Mouse (Mus musculus): ENCODE results near the gene Fam217b. TPM values are rescaled to one million over a fixed set of nuclear protein-coding genes. Genes with fewer than 3 reads are reported as not detected.

Fam217b gene
- polyA plus RNA-seq (2012; rRNA removed): 0.67 and 0.77 TPM in 2 replicates

- under 1% methylated on average over 71 of the region's 74 CpGs for WGBS
- DNase-seq (ENCODE audit: low read depth, low spot score): no peak
Measured at GRCm38 (mm10) chr2:178414261-178415149, at the start of gene Fam217b, which contains the start of gene Ppp1r3d. TSS of gene Fam217b (plus strand) at chr2:178414524. TSS of gene Ppp1r3d (minus strand) at chr2:178414472.

- no peak for DNase-seq (ENCODE audit: low read depth, low spot score)
- WGBS: 88% methylated on average over 52 of the region's 52 CpGs
Measured at GRCm38 (mm10) chr2:178407053-178407815, 7.1 kb upstream of the Fam217b start, which contains the start of gene Sycp2. TSS of gene Sycp2 (minus strand) at chr2:178407685.

DNA sequence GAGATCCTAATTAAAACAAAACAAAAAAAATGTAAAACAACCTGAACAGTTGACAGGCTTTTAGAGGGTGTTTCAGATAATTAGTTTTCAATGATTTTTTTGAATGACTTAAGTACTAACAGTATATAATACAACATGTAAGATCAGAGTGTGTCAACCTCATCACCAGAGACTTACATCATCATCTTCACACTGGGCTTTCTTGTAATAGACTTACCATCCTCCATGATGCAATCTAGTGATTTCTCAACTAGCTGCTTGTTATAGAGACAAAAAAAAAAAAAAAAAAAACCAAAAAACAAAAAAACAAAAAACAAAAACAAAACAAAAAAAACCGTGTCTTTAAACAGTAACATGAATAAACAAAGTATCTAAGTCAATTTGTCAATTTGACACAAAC, 5.3 kb upstream of the Fam217b start:
- 42% methylated on average over 1 of the region's 1 CpGs for WGBS
- DNase-seq (ENCODE audit: low read depth, low spot score): no peak

GRCm38 (mm10) chr2:178410286-178410685, 4.0 kb upstream of the Fam217b start:
- DNase-seq (ENCODE audit: low read depth, low spot score): no peak
- 29% methylated on average over 6 of the region's 6 CpGs for WGBS

- DNase-seq (ENCODE audit: low read depth, low spot score): no peak
- WGBS: 72% methylated on average over 6 of the region's 6 CpGs
Measured at GRCm38 (mm10) chr2:178412598-178412997, 1.7 kb upstream of the Fam217b start.

- DNase-seq (ENCODE audit: low read depth, low spot score): no peak
- WGBS: 76% methylated on average over 13 of the region's 13 CpGs
Measured at GRCm38 (mm10) chr2:178413081-178413480, 1.2 kb upstream of the Fam217b start.

- DNase-seq (ENCODE audit: low read depth, low spot score): no peak
- 16% methylated on average over 75 of the region's 75 CpGs for WGBS
Measured at GRCm38 (mm10) chr2:178413481-178414260, 653 bp upstream of the Fam217b start.

DNA sequence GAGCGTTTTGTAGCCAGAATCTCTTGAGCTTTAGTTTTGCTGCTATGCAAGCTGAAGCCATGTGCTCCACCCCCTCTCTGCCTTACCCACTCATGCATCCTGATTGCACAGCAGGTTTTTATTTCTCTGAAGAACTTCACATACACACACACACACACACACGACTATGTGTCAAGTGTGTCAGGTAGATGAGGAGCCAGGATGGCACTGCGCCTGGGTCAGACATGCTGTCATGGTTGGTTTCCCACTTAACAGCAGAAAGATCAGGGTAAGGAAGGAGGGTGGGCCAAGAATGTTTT, 775 bp downstream of the Fam217b start:
- no peak for DNase-seq (ENCODE audit: low read depth, low spot score)
- 39% methylated on average over 3 of the region's 3 CpGs for WGBS

- DNase-seq (ENCODE audit: low read depth, low spot score): no peak
- WGBS: 76% methylated on average over 13 of the region's 13 CpGs
Measured at GRCm38 (mm10) chr2:178416427-178416826, 2.1 kb downstream of the Fam217b start.

- 89% methylated on average over 4 of the region's 4 CpGs for WGBS
- no peak for DNase-seq (ENCODE audit: low read depth, low spot score)
Measured at GRCm38 (mm10) chr2:178416970-178417369, 2.6 kb downstream of the Fam217b start.

- 90% methylated on average over 9 of the region's 9 CpGs for WGBS
- no peak for DNase-seq (ENCODE audit: low read depth, low spot score)
Measured at GRCm38 (mm10) chr2:178420576-178420975, 6.3 kb downstream of the Fam217b start.

DNA sequence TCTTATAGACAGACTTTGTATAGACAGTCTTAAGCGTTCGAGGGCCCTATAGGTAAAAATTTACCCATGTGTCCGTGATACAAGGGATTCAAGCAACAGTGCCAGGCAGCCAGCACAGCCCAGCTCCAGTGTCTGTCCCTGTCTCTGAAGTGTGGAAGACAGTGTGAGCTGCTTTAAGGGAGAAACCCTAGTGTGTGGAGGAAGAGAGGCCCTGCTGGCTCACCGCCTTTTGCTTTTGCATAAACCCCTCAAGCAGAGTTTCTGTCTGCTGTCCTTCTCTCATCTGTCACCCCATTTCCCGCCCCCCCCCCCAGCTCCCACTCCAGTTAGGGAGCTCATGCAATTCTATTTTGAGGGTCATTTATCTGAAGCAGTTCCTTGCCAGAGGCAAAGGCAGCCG, 7.3 kb downstream of the Fam217b start:
- WGBS: 76% methylated on average over 6 of the region's 6 CpGs

DNA sequence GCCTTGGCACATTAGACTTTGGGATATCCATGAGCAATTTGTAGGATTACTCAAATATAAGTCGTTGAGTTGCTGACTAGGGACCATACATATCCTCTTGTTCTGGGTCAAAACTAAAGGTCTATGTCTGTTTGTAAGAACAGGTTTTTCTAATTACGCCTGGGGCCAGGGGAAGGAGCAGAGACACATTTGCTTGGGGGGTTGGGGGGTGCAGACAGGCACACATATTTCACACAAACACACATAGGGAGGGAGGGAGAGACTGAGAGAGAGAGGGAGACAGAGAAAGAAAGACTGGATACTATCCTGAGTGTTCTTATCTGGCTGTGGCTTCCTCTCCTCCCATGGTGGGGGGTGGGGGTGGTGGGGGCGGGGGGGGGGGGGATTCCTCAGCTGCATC, 7.9 kb downstream of the Fam217b start:
- no peak for DNase-seq (ENCODE audit: low read depth, low spot score)
- 43% methylated on average over 3 of the region's 3 CpGs for WGBS

More for the DNA sequence above, 7.3 kb downstream of the Fam217b start:
- no peak for DNase-seq (ENCODE audit: low read depth, low spot score)

GRCm38 (mm10) chr2:178423223-178423622, 8.9 kb downstream of the Fam217b start:
- 65% methylated on average over 5 of the region's 5 CpGs for WGBS
- no peak for DNase-seq (ENCODE audit: low read depth, low spot score)

DNA sequence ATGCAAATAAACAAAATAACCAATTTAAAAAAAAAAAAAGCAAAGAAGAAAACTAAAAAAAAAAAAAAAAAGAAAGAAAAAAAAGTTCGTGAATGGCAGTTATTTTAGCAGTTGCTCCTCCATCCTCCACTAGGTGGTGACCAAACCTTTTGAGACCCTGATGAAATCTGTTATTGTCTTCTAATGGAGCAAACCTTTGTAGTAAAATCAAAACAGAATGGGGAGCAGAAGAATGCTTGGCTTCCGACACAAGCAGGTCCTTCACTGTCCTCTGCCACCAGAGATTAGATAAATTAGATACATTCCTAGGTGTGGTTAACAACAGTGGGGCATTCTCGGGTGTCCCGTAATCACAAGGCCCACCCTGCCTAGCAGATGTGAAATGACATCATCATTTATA, 11.9 kb downstream of the Fam217b start:
- 22% methylated on average over 4 of the region's 4 CpGs for WGBS
- DNase-seq (ENCODE audit: low read depth, low spot score): no peak

GRCm38 (mm10) chr2:178427181-178427580, 12.9 kb downstream of the Fam217b start:
- WGBS: 84% methylated on average over 5 of the region's 5 CpGs
- no peak for DNase-seq (ENCODE audit: low read depth, low spot score)

- WGBS: 82% methylated on average over 9 of the region's 9 CpGs
- DNase-seq (ENCODE audit: low read depth, low spot score): no peak
Measured at GRCm38 (mm10) chr2:178428183-178428582, 13.9 kb downstream of the Fam217b start.

GRCm38 (mm10) chr2:178428676-178429075, 14.4 kb downstream of the Fam217b start:
- no peak for DNase-seq (ENCODE audit: low read depth, low spot score)
- 85% methylated on average over 4 of the region's 4 CpGs for WGBS

GRCm38 (mm10) chr2:178429426-178429825, 15.1 kb downstream of the Fam217b start:
- 46% methylated on average over 6 of the region's 6 CpGs for WGBS
- DNase-seq (ENCODE audit: low read depth, low spot score): no peak

DNA sequence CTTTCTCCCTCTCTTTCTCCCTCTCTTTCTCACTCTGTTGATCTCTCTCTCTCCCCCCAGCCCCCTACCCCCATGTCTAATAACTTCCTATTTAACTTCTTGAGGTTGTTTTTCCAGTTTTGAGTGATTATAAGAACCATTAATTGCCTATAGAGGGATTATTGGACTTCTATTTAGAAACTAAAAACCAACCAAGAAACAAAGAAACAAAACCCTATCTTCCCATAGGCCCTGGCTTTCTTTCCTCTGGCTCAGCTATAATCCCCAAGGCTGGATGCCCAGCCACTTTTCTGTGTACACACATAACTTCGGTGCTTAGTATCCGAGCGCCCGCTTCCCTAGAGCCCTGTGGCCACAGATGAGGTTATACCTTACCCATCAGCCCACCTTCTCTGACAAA, 15.9 kb downstream of the Fam217b start, which contains the start of gene Cdh26:
Gene Cdh26, plus strand, starts transcription at position 301 of the 400 bp plus-strand sequence.
- WGBS: 90% methylated on average over 4 of the region's 4 CpGs
- no peak for DNase-seq (ENCODE audit: low read depth, low spot score)

All from large intestine, adult 2 months (tissue).